Mouse (Mus musculus): ENCODE results near the gene Fgd3. TPM values are rescaled to one million over a fixed set of nuclear protein-coding genes. Genes with fewer than 3 reads are reported as not detected.

Gene Fgd3
- polyA plus RNA-seq, 1 experiment from 2014 or later: 0.25 TPM

DNA sequence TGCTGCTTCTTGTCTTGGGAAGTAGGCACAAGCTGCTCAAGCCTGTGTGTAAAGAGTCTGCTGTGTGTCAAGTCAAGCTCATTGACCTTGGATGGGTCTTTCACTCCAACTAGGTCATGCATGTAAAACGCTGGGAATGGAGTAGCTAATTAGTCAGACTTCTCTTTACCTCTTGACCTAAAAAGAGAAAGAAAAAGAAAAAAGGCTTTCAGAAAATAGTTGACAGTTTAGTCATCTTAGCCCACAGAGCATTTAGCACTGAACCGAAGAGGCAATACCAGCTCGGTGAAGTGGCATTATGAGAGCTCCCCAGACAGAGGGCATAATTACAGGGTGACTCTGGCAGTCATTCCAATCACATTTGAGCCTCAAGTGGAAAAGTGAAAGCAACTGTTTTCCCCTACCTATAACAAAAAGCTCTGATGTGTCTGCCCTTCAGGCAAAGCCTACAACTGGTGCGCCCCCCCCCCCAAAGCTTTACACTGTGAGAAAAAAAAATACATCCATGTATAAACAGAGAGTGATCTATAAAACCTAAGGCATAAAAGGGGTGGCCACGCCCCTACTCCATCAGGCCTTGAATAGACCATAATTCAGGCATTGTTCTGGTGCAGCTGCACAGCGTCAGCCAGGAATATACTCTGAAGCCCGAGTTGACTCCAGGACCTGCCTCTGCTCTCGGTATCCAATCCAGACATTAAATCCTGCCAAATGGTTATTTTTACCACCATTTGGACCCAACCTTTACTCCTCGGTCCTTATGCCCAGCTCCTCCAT lies 3.5 kb downstream of the Fgd3 start:
- TF ChIP-seq EP300 (optimal IDR thresholded peaks at IDR 0.05) (no peak), CTCF (IDR thresholded peaks at IDR 0.05; ENCODE audit: low read depth) (no peak)
- Histone ChIP-seq H3K27me3 (ENCODE audit: control insufficient read depth, insufficient read depth, low read length) (no peaks in the 10 kb centered on the region), H3K4me3 (ENCODE audit: low read depth, low read length) (no peak overlapping the region), H3K4me1 (replicated peaks; ENCODE audit: control insufficient read depth, insufficient read depth) (no peaks in the 10 kb centered on the region; the same call in none of the 2 replicates), H3K9ac (ENCODE audit: low read length) (no peak overlapping the region), H3K9me3 (ENCODE audit: control insufficient read depth, low read length) (no peaks in the 10 kb centered on the region), H3K4me2 (replicated peaks; ENCODE audit: low read depth) (no peak overlapping the region), H3K27ac (replicated peaks) (0 out of 2 replicates have a peak overlapping the region, but pooled peaks have one; percentile 18), H3K36me3 (ENCODE audit: control insufficient read depth, insufficient read depth, low read length) (no peaks in the 10 kb centered on the region)
- no peak for ATAC-seq (ENCODE audit: low FRiP score, low TSS enrichment)
- DNase-seq (ENCODE audit: low spot score): no peak
- WGBS: 38% methylated on average over 9 of the region's 9 CpGs

- Histone ChIP-seq H3K4me2 (replicated peaks; ENCODE audit: low read depth) (no peak overlapping the region), H3K36me3 (ENCODE audit: control insufficient read depth, insufficient read depth, low read length) (no peaks in the 10 kb centered on the region), H3K27me3 (ENCODE audit: control insufficient read depth, insufficient read depth, low read length) (no peaks in the 10 kb centered on the region), H3K9ac (ENCODE audit: low read length) (no peak overlapping the region), H3K4me1 (replicated peaks; ENCODE audit: control insufficient read depth, insufficient read depth) (0 out of 2 replicates have a peak, but pooled peaks cover 5% of the 10 kb centered on the region), H3K4me3 (ENCODE audit: low read depth, low read length) (no peak overlapping the region), H3K27ac (replicated peaks) (no peak overlapping the region), H3K9me3 (ENCODE audit: control insufficient read depth, low read length) (no peaks in the 10 kb centered on the region)
- no peak for DNase-seq (ENCODE audit: low spot score)
- ATAC-seq (ENCODE audit: low FRiP score, low TSS enrichment): 0 out of 2 replicates have a peak, but pooled peaks have one; percentile 19
- TF ChIP-seq CTCF (IDR thresholded peaks at IDR 0.05; ENCODE audit: low read depth) (no peak), EP300 (optimal IDR thresholded peaks at IDR 0.05) (no peak)
- 59% methylated on average over 7 of the region's 7 CpGs for WGBS
Measured at GRCm38 (mm10) chr13:49311642-49312041, 8.5 kb downstream of the Fgd3 start.

DNA sequence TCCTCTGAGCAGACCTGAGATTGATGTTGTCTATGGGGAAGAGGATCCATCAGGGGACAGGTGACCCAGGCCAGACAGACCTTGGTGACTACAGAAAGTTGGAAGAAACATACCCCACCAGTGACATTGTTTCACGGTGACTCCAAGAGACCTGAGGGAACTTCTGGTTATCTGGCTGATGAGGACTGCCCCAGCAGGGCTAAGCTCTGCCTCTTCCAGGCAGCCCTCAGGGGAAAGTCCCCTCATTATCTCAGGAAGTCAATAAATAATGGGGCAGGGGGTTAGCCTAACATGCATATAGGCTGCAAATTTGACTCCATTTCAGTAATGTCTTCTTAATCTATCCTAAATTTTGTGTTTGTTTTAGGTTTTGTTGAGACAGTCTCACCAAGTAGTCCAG lies 10.6 kb downstream of the Fgd3 start:
- Histone ChIP-seq H3K4me2 (replicated peaks; ENCODE audit: low read depth) (no peak overlapping the region), H3K27me3 (ENCODE audit: control insufficient read depth, insufficient read depth, low read length) (no peaks in the 10 kb centered on the region), H3K9ac (ENCODE audit: low read length) (no peak overlapping the region), H3K27ac (replicated peaks) (no peak overlapping the region), H3K9me3 (ENCODE audit: control insufficient read depth, low read length) (no peaks in the 10 kb centered on the region), H3K4me3 (ENCODE audit: low read depth, low read length) (no peak overlapping the region), H3K36me3 (ENCODE audit: control insufficient read depth, insufficient read depth, low read length) (no peaks in the 10 kb centered on the region), H3K4me1 (replicated peaks; ENCODE audit: control insufficient read depth, insufficient read depth) (0 out of 2 replicates have a peak, but pooled peaks cover 5% of the 10 kb centered on the region)
- no peak for TF ChIP-seq EP300 (optimal IDR thresholded peaks at IDR 0.05)
- TF ChIP-seq CTCF (IDR thresholded peaks at IDR 0.05; ENCODE audit: low read depth): no peak
- no peak for ATAC-seq (ENCODE audit: low FRiP score, low TSS enrichment)
- 77% methylated on average over 1 of the region's 1 CpGs for WGBS
- no peak for DNase-seq (ENCODE audit: low spot score)

DNA sequence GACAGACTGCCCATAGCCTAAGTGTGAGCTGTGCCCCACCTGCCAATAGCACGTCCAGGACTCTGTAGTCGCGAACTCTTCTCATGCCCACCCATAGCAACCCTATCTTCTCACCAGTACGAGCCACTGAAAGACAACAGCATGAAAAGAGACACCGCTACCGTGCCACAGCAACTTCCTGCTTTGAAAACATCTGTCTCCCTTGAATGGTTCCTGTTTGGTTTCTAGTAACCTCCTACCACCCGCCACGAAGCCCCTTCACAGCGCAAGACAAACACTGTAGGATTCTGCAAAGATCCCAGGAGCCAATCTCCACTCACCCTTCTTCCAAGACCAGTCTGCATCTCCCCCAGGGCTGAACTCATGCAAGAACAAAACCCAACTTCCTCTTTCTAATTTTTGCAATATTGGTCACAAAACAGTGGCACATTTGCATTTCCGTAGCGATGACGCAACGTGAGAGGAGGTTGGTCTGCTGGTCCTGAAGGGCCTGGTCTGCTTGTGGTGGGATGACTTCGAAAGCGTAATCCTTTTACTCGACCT lies 11.2 kb downstream of the Fgd3 start:
- no peak overlapping the region for H3K4me3 ChIP-seq (ENCODE audit: low read depth, low read length)
- 70% methylated on average over 16 of the region's 16 CpGs for WGBS
- TF ChIP-seq CTCF (IDR thresholded peaks at IDR 0.05; ENCODE audit: low read depth) (no peak), EP300 (optimal IDR thresholded peaks at IDR 0.05) (no peak)

DNA sequence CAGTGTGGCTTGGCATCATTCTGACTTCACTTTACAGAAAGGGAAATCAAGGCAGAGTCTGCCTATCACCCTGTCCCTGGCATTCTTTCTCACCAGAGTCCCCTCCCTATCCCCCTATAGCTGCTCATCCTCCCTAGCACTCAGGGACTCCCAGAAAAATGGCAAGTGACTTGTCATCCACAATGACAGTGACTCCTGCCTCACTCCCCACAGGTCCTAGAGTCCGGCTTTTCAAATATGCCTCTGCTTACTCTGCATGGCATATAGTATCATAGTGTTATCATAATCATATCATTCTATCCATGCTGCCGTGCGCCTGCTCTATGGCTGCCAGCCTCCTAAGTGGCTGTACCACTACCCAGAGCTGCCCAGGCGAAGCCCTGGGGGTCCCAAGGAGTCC lies 11.9 kb downstream of the Fgd3 start:
- H3K4me3 ChIP-seq (ENCODE audit: low read depth, low read length): no peak overlapping the region
- WGBS: 82% methylated on average over 4 of the region's 4 CpGs
- 0 out of 2 replicates have a peak, but pooled peaks cover 5% of the 10 kb centered on the region for H3K4me1 ChIP-seq (replicated peaks; ENCODE audit: control insufficient read depth, insufficient read depth)
- DNase-seq (ENCODE audit: low spot score) (no peak), ATAC-seq (ENCODE audit: low FRiP score, low TSS enrichment) (no peak)
- no peaks in the 10 kb centered on the region for H3K27me3 ChIP-seq (ENCODE audit: control insufficient read depth, insufficient read depth, low read length)
- H3K4me2 ChIP-seq (replicated peaks; ENCODE audit: low read depth): no peak overlapping the region
- TF ChIP-seq CTCF (IDR thresholded peaks at IDR 0.05; ENCODE audit: low read depth): no peak
- no peak for TF ChIP-seq EP300 (optimal IDR thresholded peaks at IDR 0.05)
- peak overlapping the region; percentile 65 for H3K27ac ChIP-seq (replicated peaks)
- H3K9ac ChIP-seq (ENCODE audit: low read length): no peak overlapping the region
- H3K36me3 ChIP-seq (ENCODE audit: control insufficient read depth, insufficient read depth, low read length): no peaks in the 10 kb centered on the region
- no peaks in the 10 kb centered on the region for H3K9me3 ChIP-seq (ENCODE audit: control insufficient read depth, low read length)

More for the DNA sequence above, 11.2 kb downstream of the Fgd3 start:
- Histone ChIP-seq H3K9me3 (ENCODE audit: control insufficient read depth, low read length) (no peaks in the 10 kb centered on the region), H3K9ac (ENCODE audit: low read length) (no peak overlapping the region), H3K4me2 (replicated peaks; ENCODE audit: low read depth) (no peak overlapping the region), H3K27me3 (ENCODE audit: control insufficient read depth, insufficient read depth, low read length) (no peaks in the 10 kb centered on the region), H3K4me1 (replicated peaks; ENCODE audit: control insufficient read depth, insufficient read depth) (0 out of 2 replicates have a peak, but pooled peaks cover 5% of the 10 kb centered on the region), H3K36me3 (ENCODE audit: control insufficient read depth, insufficient read depth, low read length) (no peaks in the 10 kb centered on the region), H3K27ac (replicated peaks) (no peak overlapping the region)
- ATAC-seq (ENCODE audit: low FRiP score, low TSS enrichment) (no peak), DNase-seq (ENCODE audit: low spot score) (no peak)
